Mouse (Mus musculus) cortical plate, adult 2 months (tissue): ENCODE results near the gene Grb7. TPM values are rescaled to one million over a fixed set of nuclear protein-coding genes. Genes with fewer than 3 reads are reported as not detected.

ENCODE experiments used
- H3K27ac ChIP-seq: fragments of 200-500 bp; 2 replicates; pipeline ENCODE4 v1.5.1; 2012; ENCODE audit warnings: low read length, control low read depth, inconsistent platforms; ENCODE audit not compliant: insufficient read depth
- H3K4me1 ChIP-seq: fragments of 200-500 bp; 2 replicates; pipeline ENCODE4 v1.6.1; 2011; ENCODE audit warnings: low read length; ENCODE audit not compliant: control insufficient read depth, insufficient read depth
- H3K4me3 ChIP-seq: fragments of 200-500 bp; 2 replicates; pipeline ENCODE4 v1.5.1; 2011; ENCODE audit warnings: mild to moderate bottlenecking, low read length, control low read depth; ENCODE audit not compliant: insufficient read depth
- CTCF ChIP-seq: fragments of 200-500 bp; IDR thresholded peaks from 2 replicates; pipeline ENCODE4 v1.5.1; 2011; ENCODE audit warnings: mild to moderate bottlenecking, control low read depth, low read length; ENCODE audit not compliant: insufficient read depth; ENCODE audit errors: extremely low read depth
- POLR2A ChIP-seq: fragments of 200-500 bp; IDR thresholded peaks from 2 replicates; pipeline ENCODE4 v1.6.1; 2011; ENCODE audit warnings: mild to moderate bottlenecking, low read length, control low read depth; ENCODE audit not compliant: insufficient read depth; ENCODE audit errors: extremely low read depth
- polyA plus RNA-seq: library from polyadenylated mRNA; depleted of rRNA; stranded (reverse); fragments of >200 nt; gene quantifications from 2 replicates; pipeline ENCODE4 v1.2.3, GENCODE M21; 2012

Gene Grb7
- polyA plus RNA-seq, 1 experiment: 3.8 TPM

- Histone ChIP-seq H3K27ac (no peak overlapping the region), H3K4me3 (no peak overlapping the region), H3K4me1 (no peaks in the 10 kb centered on the region; the same call in 1 of the 2 replicates)
- no peak for TF ChIP-seq POLR2A
- no peak for TF ChIP-seq CTCF
These were observed 29.6 kb downstream of the Grb7 start for GRCm38 (mm10) chr11:98475630-98476433.

DNA sequence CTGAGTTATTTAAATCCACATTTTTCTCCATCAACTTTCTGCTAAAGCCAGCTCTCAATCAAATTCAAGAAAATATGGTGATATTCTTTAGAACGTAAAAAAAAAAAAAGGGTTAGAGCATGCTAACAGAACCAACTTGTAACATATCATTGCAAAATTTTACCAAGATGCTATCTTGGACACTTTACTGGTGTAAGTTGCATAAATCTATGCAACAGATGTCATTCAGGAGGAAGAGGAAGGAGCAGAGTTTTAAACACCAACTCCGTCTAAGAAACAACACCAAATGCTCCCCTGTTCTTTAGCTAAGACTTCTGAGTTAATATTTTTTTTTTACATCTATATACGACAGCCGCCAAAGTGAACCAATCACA, 30.2 kb downstream of the Grb7 start:
- TF ChIP-seq CTCF (no peak), POLR2A (no peak)
- no peaks in the 10 kb centered on the region; the same call in 1 of the 2 replicates for H3K4me1 ChIP-seq

GRCm38 (mm10) chr11:98477011-98477701, 31.0 kb downstream of the Grb7 start:
- Histone ChIP-seq H3K4me1 (no peaks in the 10 kb centered on the region; the same call in 1 of the 2 replicates), H3K27ac (no peak overlapping the region), H3K4me3 (no peak overlapping the region)
- TF ChIP-seq POLR2A (no peak), CTCF (no peak)

More for the DNA sequence above, 30.2 kb downstream of the Grb7 start:
- Histone ChIP-seq H3K4me3 (no peak overlapping the region), H3K27ac (no peak overlapping the region)

- Histone ChIP-seq H3K4me1 (no peaks in the 10 kb centered on the region), H3K4me3 (no peak overlapping the region), H3K27ac (no peak overlapping the region)
- no peak for TF ChIP-seq POLR2A
- no peak for TF ChIP-seq CTCF
These were observed 33.1 kb downstream of the Grb7 start for GRCm38 (mm10) chr11:98479026-98479939.

DNA sequence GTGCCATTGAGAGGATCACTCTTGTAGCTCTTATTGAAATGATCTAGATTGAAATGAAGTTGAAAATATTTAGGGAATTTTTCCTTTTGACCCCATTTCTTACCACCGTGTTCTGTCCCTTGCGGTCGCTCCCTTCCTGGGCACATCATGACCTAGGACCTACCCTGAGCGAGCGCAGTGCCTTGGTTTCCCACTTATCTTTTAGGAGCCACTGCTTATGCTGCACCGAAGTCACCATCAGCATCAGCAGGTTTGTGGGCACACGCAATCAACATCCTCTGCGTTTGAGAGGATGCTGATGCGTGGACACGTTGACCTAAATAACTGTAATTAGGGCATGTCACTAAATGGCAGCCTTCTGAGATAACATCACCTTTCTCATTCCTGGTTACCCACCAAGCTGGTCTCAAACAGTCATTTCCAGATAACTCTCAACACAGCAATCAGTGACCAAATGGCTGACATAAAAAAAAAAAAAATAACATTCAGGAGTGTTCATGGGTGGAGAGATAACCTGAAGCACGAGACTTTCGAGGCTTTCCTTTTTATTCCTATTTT, 33.8 kb downstream of the Grb7 start:
- Histone ChIP-seq H3K27ac (no peak overlapping the region), H3K4me1 (no peaks in the 10 kb centered on the region), H3K4me3 (no peak overlapping the region)
- TF ChIP-seq POLR2A: no peak
- no peak for TF ChIP-seq CTCF

GRCm38 (mm10) chr11:98481231-98481630, 35.0 kb downstream of the Grb7 start:
- TF ChIP-seq POLR2A: no peak
- no peak for TF ChIP-seq CTCF
- H3K4me1 ChIP-seq: no peaks in the 10 kb centered on the region
- no peak overlapping the region for H3K4me3 ChIP-seq
- H3K27ac ChIP-seq: no peak overlapping the region

GRCm38 (mm10) chr11:98482067-98482466, 35.9 kb downstream of the Grb7 start:
- no peak for TF ChIP-seq CTCF
- no peak for TF ChIP-seq POLR2A
- H3K4me1 ChIP-seq: no peaks in the 10 kb centered on the region
- no peak overlapping the region for H3K4me3 ChIP-seq
- no peak overlapping the region for H3K27ac ChIP-seq

GRCm38 (mm10) chr11:98485749-98486148, 39.6 kb downstream of the Grb7 start:
- no peak overlapping the region for H3K27ac ChIP-seq
- H3K4me3 ChIP-seq: no peak overlapping the region
- no peaks in the 10 kb centered on the region for H3K4me1 ChIP-seq
- no peak for TF ChIP-seq CTCF
- no peak for TF ChIP-seq POLR2A

DNA sequence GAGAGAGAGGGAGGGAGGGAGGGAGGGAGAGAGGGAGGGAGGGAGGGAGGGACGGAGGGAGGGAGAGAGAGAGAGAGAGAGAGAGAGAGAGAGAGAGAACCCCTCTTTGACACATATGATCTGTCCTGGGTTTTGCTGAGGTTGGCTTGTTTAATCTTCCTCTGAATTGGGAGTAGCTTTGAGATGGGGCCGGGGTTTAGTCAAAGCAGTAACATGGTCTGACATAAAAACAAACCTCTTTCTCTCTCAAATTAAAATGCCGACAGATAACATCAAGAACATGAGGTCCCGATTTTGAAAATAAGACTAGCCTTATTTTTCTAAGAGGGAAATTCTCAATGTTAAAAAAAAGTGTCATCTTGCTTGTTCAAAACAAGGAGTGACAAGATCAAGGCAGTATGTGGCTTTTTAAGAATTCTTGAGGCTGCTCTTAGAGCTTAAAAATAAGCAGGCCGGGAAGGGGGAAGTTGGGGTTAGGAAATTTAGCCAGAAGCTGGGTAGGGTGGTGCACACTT, 41.4 kb downstream of the Grb7 start:
- Histone ChIP-seq H3K27ac (no peak overlapping the region), H3K4me3 (no peak overlapping the region), H3K4me1 (no peaks in the 10 kb centered on the region)
- TF ChIP-seq POLR2A (no peak), CTCF (no peak)
